Mouse (Mus musculus) mature B cell (primary cell): ENCODE measurements around the gene D3Ertd751e.

Source experiments
- in situ Hi-C: fragments of 300-500 bp; cut with MboI; formaldehyde crosslinking; loops from 2 replicates; pipeline ENCODE4 v1.14.3; 2019

The D3Ertd751e gene

GRCm38 (mm10) chr3:41742278-41742934, at the start of gene D3Ertd751e, which contains the start of gene Sclt1:
Gene D3Ertd751e (plus strand): TSS chr3:41742611.
Gene Sclt1 (minus strand): TSS chr3:41742514.
- in situ Hi-C loops, result no loop called here

GRCm38 (mm10) chr3:41695681-41696080, 46.7 kb upstream of the D3Ertd751e start:
- in situ Hi-C loops, result no loop called here

- in situ Hi-C loops, result no loop called here
Measured at GRCm38 (mm10) chr3:41741601-41742277, 672 bp upstream of the D3Ertd751e start.

- in situ Hi-C loops, result no loop called here
Measured at GRCm38 (mm10) chr3:41743436-41743835, 1.0 kb downstream of the D3Ertd751e start.

GRCm38 (mm10) chr3:41754556-41754955, 12.1 kb downstream of the D3Ertd751e start:
- in situ Hi-C loops, result no loop called here

- in situ Hi-C loops, result no loop called here
Measured at GRCm38 (mm10) chr3:41762091-41762490, 19.7 kb downstream of the D3Ertd751e start.

- in situ Hi-C loops, result no loop called here
Measured at GRCm38 (mm10) chr3:41812447-41812846, 70.0 kb downstream of the D3Ertd751e start.
